Mouse (Mus musculus) heart, postnatal 4 days (tissue): ENCODE results near the gene Vmn1r16. TPM values are rescaled to one million over a fixed set of nuclear protein-coding genes. Genes with fewer than 3 reads are reported as not detected.
"Not testable (repeated sequence)": the region's sequence is repeated elsewhere in the genome, so short reads cannot be mapped to it uniquely, and the experiment has no call there.

ENCODE experiments used
- DNase-seq: peaks from one replicate; pipeline ENCODE4 v3.0.0; 2021
- total RNA-seq, 2 experiments: library from RNA; stranded (reverse); gene quantifications; 2 replicates each; pipeline ENCODE4 v1.2.3; 2021

Gene Vmn1r16
- not detected for total RNA-seq

DNA sequence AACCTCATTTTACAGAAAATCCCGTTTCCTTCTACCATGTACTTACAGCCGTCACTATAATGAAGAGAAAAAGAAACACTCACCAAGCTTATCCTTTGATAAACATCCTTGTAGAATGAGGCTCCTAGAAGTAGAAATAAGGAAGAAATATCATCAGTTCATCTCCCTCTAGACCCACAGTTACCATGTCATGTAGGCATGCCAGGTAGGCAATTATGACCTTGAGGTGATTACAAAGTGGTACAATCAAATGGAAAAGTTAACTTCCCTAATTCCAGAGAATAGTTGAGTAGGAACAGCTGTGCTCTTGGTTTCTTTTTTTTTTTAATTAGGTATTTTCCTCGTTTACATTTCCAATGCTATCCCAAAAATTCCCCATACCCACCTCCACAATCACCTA lies at the start of gene Vmn1r16:
Gene Vmn1r16, minus strand, starts transcription at position 101 of the 400 bp plus-strand sequence.
- DNase-seq, result no peak

DNA sequence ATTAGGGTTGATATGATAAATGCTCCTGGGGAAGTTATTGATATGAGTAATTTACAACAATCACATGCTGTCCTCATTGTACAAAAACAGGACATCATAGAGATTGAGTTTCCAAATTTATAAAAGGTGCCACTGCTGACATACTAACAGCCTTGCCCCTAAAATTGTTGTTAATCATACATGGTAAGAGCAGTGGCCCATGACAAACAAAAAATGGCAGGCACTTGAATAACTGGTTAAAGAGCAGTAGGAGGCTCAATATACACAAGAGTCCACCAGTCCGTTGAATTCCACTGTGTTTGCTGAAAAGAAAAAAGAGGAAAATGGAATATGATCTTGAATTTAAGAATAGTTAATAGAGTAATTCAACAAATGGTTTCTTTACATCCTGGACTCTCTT lies 38.2 kb upstream of the Vmn1r16 start:
- DNase-seq, result no peak

DNA sequence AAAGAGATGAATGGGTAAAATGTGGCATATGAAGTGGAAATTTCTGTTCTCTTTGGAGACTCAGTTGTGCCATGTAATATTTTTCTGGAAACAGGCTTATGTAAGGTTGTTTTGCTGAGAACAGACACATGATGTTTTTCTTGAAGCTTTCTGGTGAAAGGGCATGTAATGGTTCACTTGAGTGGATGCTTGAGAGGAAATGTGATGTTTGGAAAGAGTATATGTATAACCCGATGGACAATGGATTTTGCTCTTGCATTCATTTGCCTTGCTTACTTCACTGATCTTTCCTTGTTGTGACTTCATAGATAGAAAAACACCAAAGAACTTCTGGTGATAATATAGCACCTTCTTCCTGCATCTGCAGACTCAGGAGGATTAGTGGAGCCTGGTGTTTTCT lies 36.6 kb upstream of the Vmn1r16 start:
- not testable (repeated sequence) for DNase-seq

DNA sequence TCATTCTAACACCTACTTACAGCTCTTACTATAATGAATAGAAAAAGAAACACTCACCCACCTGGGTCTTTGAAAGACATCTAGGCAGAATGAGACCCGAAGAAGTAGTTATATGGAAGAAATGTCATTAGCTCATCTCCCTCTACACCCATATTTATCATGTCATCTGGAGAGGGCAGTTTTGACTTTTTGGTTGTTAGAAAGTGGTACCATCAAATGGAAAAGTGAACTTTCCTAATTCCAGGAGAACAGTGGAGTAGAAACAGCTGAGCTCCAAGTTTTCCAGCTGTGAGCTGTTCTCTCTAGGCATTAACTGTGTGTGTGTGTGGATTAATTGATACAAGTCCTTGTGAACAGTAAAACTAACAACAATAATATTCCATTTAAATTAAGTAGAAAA lies 34.3 kb upstream of the Vmn1r16 start, which contains the start of gene Vmn1r17:
Gene Vmn1r17, minus strand, starts transcription at position 101 of the 400 bp plus-strand sequence.
- DNase-seq, result no peak

DNA sequence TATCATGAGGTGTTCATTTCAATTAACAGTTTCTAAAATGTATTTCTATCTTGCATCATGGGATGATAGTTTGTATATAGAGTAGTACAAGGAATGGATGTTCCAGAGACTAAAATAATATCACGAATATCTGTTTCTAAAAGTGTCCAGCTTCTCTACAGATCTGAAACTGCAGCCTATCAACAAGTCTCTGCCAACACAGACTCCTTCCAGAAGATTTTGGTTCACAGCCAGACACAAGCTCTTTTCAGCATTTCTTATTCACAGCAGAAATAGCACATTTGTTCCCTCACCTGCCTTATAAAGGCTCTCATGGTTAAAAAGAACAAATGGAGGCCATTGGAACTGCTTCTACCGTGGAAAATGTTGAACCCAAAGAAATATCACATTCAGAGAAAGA lies 27.6 kb upstream of the Vmn1r16 start:
- DNase-seq, result no peak

DNA sequence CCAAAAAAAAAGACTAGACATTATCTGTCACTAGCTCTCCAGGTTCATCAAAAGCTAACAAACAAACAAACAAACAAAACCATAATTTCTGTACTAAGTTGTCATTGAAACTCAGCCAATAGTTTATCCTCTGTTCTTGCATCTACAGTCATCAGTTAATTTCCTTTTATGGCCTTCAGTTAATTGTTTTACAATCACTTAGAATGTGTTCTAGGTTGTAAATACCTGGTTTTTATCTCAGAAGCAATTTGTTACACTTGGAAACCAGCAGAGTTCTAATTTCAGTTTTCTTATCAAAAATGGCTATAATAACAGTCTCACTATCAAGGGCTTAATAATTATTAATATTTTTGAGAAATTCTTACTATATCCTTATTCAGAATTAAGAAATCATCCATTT lies 3.1 kb downstream of the Vmn1r16 start:
- no peak for DNase-seq

DNA sequence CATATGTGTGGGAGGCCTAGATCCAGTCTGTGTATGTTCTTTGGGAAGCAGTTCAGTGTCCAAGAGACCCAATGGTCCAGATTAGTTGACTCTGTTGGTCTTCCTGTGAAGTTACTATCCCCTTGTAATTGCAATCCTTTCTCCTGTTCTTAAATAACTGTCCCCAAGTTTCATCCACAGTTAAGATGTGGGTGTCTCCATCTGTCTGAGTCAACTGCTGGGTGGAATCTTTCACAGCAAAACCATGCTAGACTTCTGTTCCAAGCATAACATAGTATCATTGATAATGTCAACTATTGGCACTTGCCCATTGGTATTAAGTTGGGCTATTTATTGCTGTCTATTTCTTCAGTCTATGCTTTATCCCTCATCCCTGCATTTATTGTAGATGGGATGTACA lies 50.3 kb downstream of the Vmn1r16 start:
- DNase-seq, result no peak

DNA sequence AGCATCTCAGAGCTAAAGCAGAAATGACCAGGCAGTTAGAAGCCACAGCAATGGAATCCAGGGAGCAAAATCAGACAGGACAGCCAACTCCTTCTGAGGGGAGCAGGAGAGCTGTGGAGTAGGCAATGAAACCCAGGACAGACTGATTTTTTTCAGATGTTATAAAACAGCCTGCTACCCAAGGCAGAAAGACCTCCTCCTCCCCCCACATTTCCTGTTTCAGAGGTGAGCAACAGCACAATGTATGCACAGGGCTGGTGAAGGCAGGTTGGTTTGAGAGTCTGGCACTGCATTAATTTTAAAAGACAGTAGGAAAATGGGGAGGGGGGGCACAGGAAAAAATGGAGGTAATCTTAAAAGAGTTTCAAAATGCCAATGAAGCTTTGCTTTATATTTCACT lies 56.8 kb downstream of the Vmn1r16 start:
- no peak for DNase-seq

DNA sequence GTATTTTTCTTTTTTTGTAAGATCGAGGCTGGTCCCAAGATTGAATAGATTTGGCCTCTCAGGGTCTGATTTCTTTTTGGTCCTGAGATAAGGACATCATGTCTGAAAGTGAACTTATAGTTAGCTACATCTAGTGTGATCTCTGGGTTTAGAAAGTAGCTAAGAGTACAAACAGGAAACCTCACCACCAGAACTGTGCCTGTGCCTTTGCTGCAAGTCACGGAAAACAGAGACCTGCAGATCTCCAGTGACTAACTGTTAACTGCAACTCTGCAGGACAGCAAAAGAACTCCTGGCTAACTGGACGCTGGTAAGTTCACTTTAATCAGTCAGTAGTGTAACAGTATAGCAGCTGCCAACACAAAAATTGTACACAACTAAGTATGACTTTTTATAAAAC lies 57.4 kb downstream of the Vmn1r16 start:
- no peak for DNase-seq

Other genes starting within 250 kb of the Vmn1r16 start
- gene Vmn1r10, start 220.0 kb downstream of the Vmn1r16 start, total RNA-seq, result not detected
- gene Vmn1r11, start 196.0 kb downstream of the Vmn1r16 start, total RNA-seq, result not detected
- gene Vmn1r12, start 172.6 kb downstream of the Vmn1r16 start, total RNA-seq, result not detected
- not detected for gene Vmn1r13, start 126.2 kb downstream of the Vmn1r16 start, total RNA-seq
- gene Vmn1r14, start 97.8 kb downstream of the Vmn1r16 start, total RNA-seq, result not detected
- not detected for gene Vmn1r15, start 71.5 kb downstream of the Vmn1r16 start, total RNA-seq
- not detected for gene Vmn1r17, start 34.2 kb upstream of the Vmn1r16 start, total RNA-seq
- gene Vmn1r18, start 66.3 kb upstream of the Vmn1r16 start, total RNA-seq, result not detected
- gene Vmn1r19, start 74.3 kb upstream of the Vmn1r16 start, total RNA-seq, result not detected
- gene Vmn1r20, start 99.4 kb upstream of the Vmn1r16 start, total RNA-seq, result not detected
- 10 to 100 TPM; 14.7 to 18.8 TPM for gene Ppm1k, start 206.0 kb upstream of the Vmn1r16 start, total RNA-seq